Mouse (Mus musculus): ENCODE data around the gene Phf12. TPM values are rescaled to one million over a fixed set of nuclear protein-coding genes. Genes with fewer than 3 reads are reported as not detected.

Phf12 gene
- 10.3 TPM for polyA plus RNA-seq (2014; fragmentation: Illumina TruSeq; extraction: RNeasy Lipid Tissue Mini Kit (QIAGEN cat#74804); ENCODE audit: low read depth, low replicate concordance)

DNA sequence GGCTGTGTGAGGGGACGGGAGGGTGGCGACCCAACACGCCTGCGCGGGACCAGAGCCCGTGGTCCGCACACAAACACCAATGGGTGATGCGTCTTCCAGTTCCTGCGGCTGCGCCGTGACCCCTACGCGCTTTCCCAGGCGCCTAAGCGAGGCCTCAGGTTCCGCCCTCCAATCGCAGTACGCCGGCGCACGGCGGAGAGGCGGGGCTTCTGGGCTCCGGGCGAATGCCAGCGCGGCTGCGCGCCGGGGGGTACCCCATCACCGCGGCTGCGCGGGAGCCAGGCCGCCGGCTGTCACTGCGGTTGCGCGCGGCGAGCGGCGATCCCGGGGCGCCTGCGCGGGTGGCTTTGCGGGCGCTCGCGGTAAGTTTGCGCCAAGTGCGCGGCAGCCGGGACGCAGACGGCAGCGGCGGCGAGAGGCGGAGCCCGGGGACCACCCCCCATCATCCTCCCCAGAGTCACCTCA lies at the start of gene Phf12:
Gene Phf12 (plus strand): TSS at position 314 of the 465 bp plus-strand sequence.

DNA sequence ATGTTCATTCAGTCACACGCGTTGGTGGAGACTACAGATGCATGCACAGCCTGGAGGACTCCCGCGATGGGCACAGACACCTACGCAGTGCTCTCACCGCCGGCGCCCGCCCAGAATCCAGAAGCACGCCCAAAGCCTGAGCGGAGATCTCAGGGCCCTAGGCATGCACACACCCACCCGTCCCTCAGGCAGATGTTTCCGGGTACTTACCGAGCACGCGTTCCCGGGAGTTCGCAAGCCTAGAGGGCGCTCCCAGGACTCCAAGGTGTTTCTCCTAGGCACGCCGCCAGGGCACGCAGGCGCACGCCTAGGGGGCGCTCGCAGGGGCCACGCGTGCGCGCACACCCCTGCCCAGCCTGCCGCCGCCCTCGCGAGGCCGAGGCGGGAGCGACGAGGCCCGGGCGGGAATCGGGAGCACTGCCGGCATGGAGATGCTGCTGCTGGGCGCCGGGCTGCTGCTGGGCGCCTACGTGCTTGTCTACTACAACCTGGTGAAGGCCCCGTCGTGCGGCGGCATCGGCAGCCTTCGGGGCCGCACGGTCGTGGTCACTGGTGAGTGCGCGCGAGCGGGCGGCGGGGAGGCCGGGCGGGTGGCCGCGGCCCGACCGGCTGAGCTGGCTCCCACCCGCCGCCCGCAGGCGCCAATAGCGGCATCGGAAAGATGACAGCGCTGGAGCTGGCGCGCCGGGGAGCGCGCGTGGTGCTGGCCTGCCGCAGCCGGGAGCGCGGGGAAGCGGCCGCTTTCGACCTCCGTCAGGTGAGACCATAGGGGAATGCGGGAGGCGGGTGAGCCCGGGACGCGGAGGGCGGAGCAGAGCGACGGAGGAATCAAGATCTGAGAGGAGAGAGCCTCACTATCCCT lies 49.6 kb downstream of the Phf12 start, which contains the start of gene Dhrs13:
Gene Dhrs13 (plus strand): TSS at position 334 of the 862 bp plus-strand sequence.

GRCm38 (mm10) chr11:78037831-78038752 lies 55.5 kb downstream of the Phf12 start, which contains the start of gene Flot2:
Gene Flot2 (plus strand): TSS chr11:78037931.

Other genes with a start within 250 kb of the Phf12 start
- 1.5 TPM for gene Myo18a, start 219.5 kb upstream of the Phf12 start, polyA plus RNA-seq (2014; fragmentation: Illumina TruSeq; extraction: RNeasy Lipid Tissue Mini Kit (QIAGEN cat#74804); ENCODE audit: low read depth, low replicate concordance)
- gene Gm10277, start 195.0 kb upstream of the Phf12 start, polyA plus RNA-seq (2014; fragmentation: Illumina TruSeq; extraction: RNeasy Lipid Tissue Mini Kit (QIAGEN cat#74804); ENCODE audit: low read depth, low replicate concordance) = not detected
- 0.46 TPM for gene Pipox, start 88.7 kb upstream of the Phf12 start, polyA plus RNA-seq (2014; fragmentation: Illumina TruSeq; extraction: RNeasy Lipid Tissue Mini Kit (QIAGEN cat#74804); ENCODE audit: low read depth, low replicate concordance)
- 0.08 TPM for gene Sez6, start 52.0 kb upstream of the Phf12 start, polyA plus RNA-seq (2014; fragmentation: Illumina TruSeq; extraction: RNeasy Lipid Tissue Mini Kit (QIAGEN cat#74804); ENCODE audit: low read depth, low replicate concordance)
- gene Dhrs13, start 49.5 kb downstream of the Phf12 start, polyA plus RNA-seq (2014; fragmentation: Illumina TruSeq; extraction: RNeasy Lipid Tissue Mini Kit (QIAGEN cat#74804); ENCODE audit: low read depth, low replicate concordance) = 3.7 TPM
- gene Flot2, start 55.2 kb downstream of the Phf12 start, polyA plus RNA-seq (2014; fragmentation: Illumina TruSeq; extraction: RNeasy Lipid Tissue Mini Kit (QIAGEN cat#74804); ENCODE audit: low read depth, low replicate concordance) = 3.7 TPM
- 4.5 TPM for gene Eral1, start 97.6 kb downstream of the Phf12 start, polyA plus RNA-seq (2014; fragmentation: Illumina TruSeq; extraction: RNeasy Lipid Tissue Mini Kit (QIAGEN cat#74804); ENCODE audit: low read depth, low replicate concordance)
- 4.6 TPM for gene Fam222b, start 111.9 kb downstream of the Phf12 start, polyA plus RNA-seq (2014; fragmentation: Illumina TruSeq; extraction: RNeasy Lipid Tissue Mini Kit (QIAGEN cat#74804); ENCODE audit: low read depth, low replicate concordance)
- gene Traf4, start 182.8 kb downstream of the Phf12 start, polyA plus RNA-seq (2014; fragmentation: Illumina TruSeq; extraction: RNeasy Lipid Tissue Mini Kit (QIAGEN cat#74804); ENCODE audit: low read depth, low replicate concordance) = 0.08 TPM
- gene Nek8, start 193.9 kb downstream of the Phf12 start, polyA plus RNA-seq (2014; fragmentation: Illumina TruSeq; extraction: RNeasy Lipid Tissue Mini Kit (QIAGEN cat#74804); ENCODE audit: low read depth, low replicate concordance) = 5.8 TPM
- 44.7 TPM for gene Tlcd1, start 194.0 kb downstream of the Phf12 start, polyA plus RNA-seq (2014; fragmentation: Illumina TruSeq; extraction: RNeasy Lipid Tissue Mini Kit (QIAGEN cat#74804); ENCODE audit: low read depth, low replicate concordance)
- 243 TPM for gene Rpl23a, start 200.8 kb downstream of the Phf12 start, polyA plus RNA-seq (2014; fragmentation: Illumina TruSeq; extraction: RNeasy Lipid Tissue Mini Kit (QIAGEN cat#74804); ENCODE audit: low read depth, low replicate concordance)
- 2.0 TPM for gene Rab34, start 205.7 kb downstream of the Phf12 start, polyA plus RNA-seq (2014; fragmentation: Illumina TruSeq; extraction: RNeasy Lipid Tissue Mini Kit (QIAGEN cat#74804); ENCODE audit: low read depth, low replicate concordance)
- gene Proca1, start 210.6 kb downstream of the Phf12 start, polyA plus RNA-seq (2014; fragmentation: Illumina TruSeq; extraction: RNeasy Lipid Tissue Mini Kit (QIAGEN cat#74804); ENCODE audit: low read depth, low replicate concordance) = 338 TPM